Mouse (Mus musculus) layer of hippocampus, adult 11-12 months (tissue): ENCODE data around the gene Was.
A peak's percentile ranks its signal among the peaks of the same experiment; 100 is the strongest.
"Not testable (repeated sequence)": the region's sequence is repeated elsewhere in the genome, so short reads cannot be mapped to it uniquely, and the experiment has no call there.

Source experiments
- DNase-seq: peaks from one replicate; pipeline ENCODE4 v3.0.0; 2022; ENCODE audit warnings: low spot score

Was gene

GRCm38 (mm10) chrX:8074430-8075014 is 15.8 kb downstream of the Was start, which contains the start of gene Suv39h1:
Gene Suv39h1, minus strand, starts transcription at chrX:8074760.
- DNase-seq = peak; percentile 93

- DNase-seq = no peak
Observed at GRCm38 (mm10) chrX:8073881-8074429, 16.3 kb downstream of the Was start.

DNA sequence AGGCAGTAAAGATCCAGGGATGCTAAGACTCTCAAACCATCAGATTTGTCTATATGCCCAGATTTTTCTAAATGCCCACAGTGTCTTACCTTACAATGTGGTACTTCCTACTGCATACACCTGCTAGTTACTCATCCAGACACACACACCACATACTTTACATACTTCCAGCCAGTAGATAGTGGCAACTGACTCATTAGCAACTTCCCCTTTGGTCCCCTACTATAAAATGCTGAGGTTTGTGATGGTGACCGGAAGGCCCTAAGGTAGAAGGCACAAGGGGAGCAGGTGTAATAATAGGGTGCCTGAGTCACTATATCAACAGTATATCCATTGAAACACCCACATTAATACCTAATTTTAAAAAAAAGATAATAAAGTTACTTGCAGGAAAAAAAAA is 21.1 kb downstream of the Was start:
- no peak for DNase-seq

GRCm38 (mm10) chrX:8051044-8051781 is 39.1 kb downstream of the Was start:
- DNase-seq = not testable (repeated sequence)

DNA sequence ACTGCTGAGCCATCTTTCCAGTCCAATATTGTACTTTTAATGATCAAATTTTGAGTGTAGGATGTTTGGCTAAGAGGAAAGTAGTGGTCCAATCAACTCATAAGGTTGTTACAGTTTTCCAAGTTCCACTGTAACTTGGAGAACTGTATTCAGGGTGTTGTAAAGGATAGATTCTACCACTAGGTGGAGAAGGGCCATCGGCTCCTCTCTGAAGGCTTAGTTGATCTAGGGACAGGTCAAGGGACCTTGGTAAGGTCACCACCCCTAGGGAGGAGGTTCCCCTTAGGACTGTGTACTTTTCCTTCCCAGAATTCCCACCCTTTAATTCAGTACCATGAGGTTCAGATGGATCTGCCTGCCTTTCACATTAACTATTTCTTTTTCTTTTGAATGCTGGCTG is 57.3 kb downstream of the Was start:
- no peak for DNase-seq
